Mouse (Mus musculus): ENCODE results near the gene Nyx.

- TF ChIP-seq POLR2A (IDR thresholded peaks at IDR 0.05; ENCODE audit: insufficient read length, low read depth) (no peak), MYOD1 (IDR thresholded peaks at IDR 0.05; ENCODE audit: control insufficient read depth in 1 of 3, insufficient read length in 2 of 3, low read depth in 2 of 3) (no peak), USF1 (IDR thresholded peaks at IDR 0.05; ENCODE audit: low read depth) (no peak), TCF12 (IDR thresholded peaks at IDR 0.05; ENCODE audit: insufficient read depth, poor library complexity, severe bottlenecking) (no peak), MAX (IDR thresholded peaks at IDR 0.05; ENCODE audit: low read depth) (no peak), CEBPB (IDR thresholded peaks at IDR 0.05; ENCODE audit: insufficient read depth, poor library complexity, severe bottlenecking) (no peak)
Measured at GRCm38 (mm10) chrX:13484447-13484846, 18.5 kb downstream of the Nyx start.

Data from myocyte (in vitro differentiated cells).